Mouse (Mus musculus) left cerebral cortex, postnatal 25 days (tissue): Measurements from ENCODE around the gene Kansl1l. TPM values are rescaled to one million over a fixed set of nuclear protein-coding genes. Genes with fewer than 3 reads are reported as not detected.

Experiments
- DNase-seq, 2 experiments: peaks; one replicate each; pipeline ENCODE4 v3.0.0; 2022; ENCODE audit warnings: low spot score in 2 of 2, mixed read lengths in 1 of 2
- intact Hi-C: fragments of 180-260 bp; cut with DNase I; formaldehyde crosslinking; loops from one replicate; pipeline ENCODE4 v1.15.1; 2025
- total RNA-seq, 2 experiments: library from RNA; stranded (reverse); gene quantifications; 2 replicates each; pipeline ENCODE4 v1.2.3; 2021

The Kansl1l gene
- 10 to 100 TPM; 12.5 to 15.9 TPM for total RNA-seq

GRCm38 (mm10) chr1:66817453-66817839 is at the start of gene Kansl1l:
Kansl1l (minus strand) TSS chr1:66817562.
- intact Hi-C loops: loop anchor here (5.0 kb wide), 1 partner anchor 115 kb away; the partner anchor contains the start of gene Rpe
- peak; percentile 95 to 97 for DNase-seq

GRCm38 (mm10) chr1:66865633-66866032 is 48.3 kb upstream of the Kansl1l start:
- intact Hi-C loops: no loop called here

GRCm38 (mm10) chr1:66863741-66864495 is 46.6 kb upstream of the Kansl1l start:
- no peak for DNase-seq
- intact Hi-C loops: no loop called here

More at GRCm38 (mm10) chr1:66865633-66866032, 48.3 kb upstream of the Kansl1l start:
- no peak for DNase-seq

GRCm38 (mm10) chr1:66862712-66863511 is 45.5 kb upstream of the Kansl1l start, which contains the start of gene Acadl:
Acadl (minus strand) TSS chr1:66863277.
- intact Hi-C loops: no loop called here
- DNase-seq: peak; percentile 47 to 53

GRCm38 (mm10) chr1:66861764-66862672 is 44.7 kb upstream of the Kansl1l start:
- intact Hi-C loops: no loop called here
- no peak for DNase-seq

- DNase-seq: no peak
- intact Hi-C loops: no loop called here
These were observed 30.1 kb upstream of the Kansl1l start for GRCm38 (mm10) chr1:66847506-66847905.

GRCm38 (mm10) chr1:66845690-66846318 is 28.4 kb upstream of the Kansl1l start:
- intact Hi-C loops: no loop called here
- DNase-seq: no peak

- DNase-seq: no peak
- intact Hi-C loops: no loop called here
These were observed 24.6 kb upstream of the Kansl1l start for GRCm38 (mm10) chr1:66841938-66842337.

GRCm38 (mm10) chr1:66841510-66841909 is 24.1 kb upstream of the Kansl1l start:
- DNase-seq: no peak
- intact Hi-C loops: no loop called here

- intact Hi-C loops: loop anchor here (10.0 kb wide), 1 partner anchor 165 kb away; no protein-coding TSS in a partner anchor
- no peak for DNase-seq
These were observed 22.5 kb upstream of the Kansl1l start for GRCm38 (mm10) chr1:66839755-66840438.

- DNase-seq: no peak
- intact Hi-C loops: loop anchor here (10.0 kb wide), 1 partner anchor 164 kb away; no protein-coding TSS in a partner anchor
These were observed 21.8 kb upstream of the Kansl1l start for GRCm38 (mm10) chr1:66839135-66839534.

GRCm38 (mm10) chr1:66838184-66839042 is 21.1 kb upstream of the Kansl1l start:
- intact Hi-C loops: loop anchor here (10.0 kb wide), 1 partner anchor 164 kb away; no protein-coding TSS in a partner anchor
- DNase-seq: peak; percentile 71 to 81

GRCm38 (mm10) chr1:66837207-66837606 is 19.8 kb upstream of the Kansl1l start:
- intact Hi-C loops: loop anchor here (10.0 kb wide), 1 partner anchor 162 kb away; no protein-coding TSS in a partner anchor

GRCm38 (mm10) chr1:66832636-66833165 is 15.3 kb upstream of the Kansl1l start:
- DNase-seq: no peak
- intact Hi-C loops: loop anchor here (10.0 kb wide), 1 partner anchor 158 kb away; no protein-coding TSS in a partner anchor

More at GRCm38 (mm10) chr1:66837207-66837606, 19.8 kb upstream of the Kansl1l start:
- DNase-seq: no peak

- intact Hi-C loops: loop anchor here (10.0 kb wide), 1 partner anchor 157 kb away; no protein-coding TSS in a partner anchor
- no peak for DNase-seq
These were observed 14.7 kb upstream of the Kansl1l start for GRCm38 (mm10) chr1:66831824-66832600.
